8 mouse cellular contexts compared by ENCODE assay signal in genomic region chr14:61650291-61650960, GRCm38 (mm10). TPM values are rescaled to one million over a fixed set of nuclear protein-coding genes. Genes with fewer than 3 reads are reported as not detected.
DNase-seq lines count a peak whose midpoint lies in the region; ATAC-seq and TF ChIP-seq lines count a peak whose summit lies in the region.

No protein-coding gene starts in this region.

- H3K4me2 ChIP-seq in midbrain, embryonic 14.5 days (ENCODE audit: low read length), result no peak overlapping the region
- no peak overlapping the region for H3K4me2 ChIP-seq in midbrain, embryonic 15.5 days

- H3K4me1 ChIP-seq in cerebellum, adult 2 months (ENCODE audit: control insufficient read depth, insufficient read depth, low read length), result peaks cover 4% of the 10 kb centered on the region; the same call in 1 of the 2 replicates
- no peaks in the 10 kb centered on the region for H3K4me1 ChIP-seq in midbrain, embryonic 14.5 days (ENCODE audit: control insufficient read depth, insufficient read depth, low read length)
- H3K4me1 ChIP-seq in midbrain, embryonic 15.5 days, result peaks cover 8% of the 10 kb centered on the region
- H3K4me1 ChIP-seq in lung, adult 2 months (ENCODE audit: control insufficient read depth, insufficient read depth, low read length), result peaks cover 5% of the 10 kb centered on the region

- ATAC-seq in cerebellum, adult (ENCODE audit: insufficient number of reproducible peaks, low FRiP score, low TSS enrichment), result no peak
- no peak for ATAC-seq in midbrain, embryonic 14.5 days (ENCODE audit: low FRiP score, low TSS enrichment)
- no peak for ATAC-seq in midbrain, embryonic 15.5 days (replicated peaks)

- H3K9ac ChIP-seq in midbrain, embryonic 14.5 days (replicated peaks; ENCODE audit: low read length), result no peak overlapping the region
- no peak overlapping the region for H3K9ac ChIP-seq in midbrain, embryonic 15.5 days

- H3K27me3 ChIP-seq in cerebellum, adult 2 months (ENCODE audit: control insufficient read depth, insufficient read depth, low read length), result no peaks in the 10 kb centered on the region
- H3K27me3 ChIP-seq in midbrain, embryonic 14.5 days (ENCODE audit: control insufficient read depth, insufficient read depth, low read length), result no peaks in the 10 kb centered on the region
- no peaks in the 10 kb centered on the region for H3K27me3 ChIP-seq in midbrain, embryonic 15.5 days (replicated peaks)

- TF ChIP-seq CTCF in cerebellum, adult 2 months (IDR thresholded peaks at IDR 0.05; ENCODE audit: borderline replicate concordance, insufficient read depth, low read depth, low read length), result peak; percentile 36; the same call in 1 of the 2 replicates
- TF ChIP-seq CTCF in lung, adult 2 months (IDR thresholded peaks at IDR 0.05; ENCODE audit: insufficient read depth, low read length), result peak; percentile 18; the same call in 1 of the 2 replicates

- H3K27ac ChIP-seq in cerebellum, adult 2 months (ENCODE audit: insufficient read depth, low read length), result no peak overlapping the region
- H3K27ac ChIP-seq in midbrain, embryonic 14.5 days (replicated peaks; ENCODE audit: low read depth, low read length), result no peak overlapping the region
- no peak overlapping the region for H3K27ac ChIP-seq in midbrain, embryonic 15.5 days

- no peaks in the 10 kb centered on the region for H3K36me3 ChIP-seq in midbrain, embryonic 14.5 days (ENCODE audit: control insufficient read depth, insufficient read depth, low read length)
- no peaks in the 10 kb centered on the region for H3K36me3 ChIP-seq in midbrain, embryonic 15.5 days (replicated peaks)

- 36% methylated on average over 9 of the region's 9 CpGs for WGBS in cerebellum, adult 2 months
- WGBS in midbrain, embryonic 14.5 days, result 43% methylated on average over 9 of the region's 9 CpGs
- WGBS in midbrain, embryonic 15.5 days, result 43% methylated on average over 9 of the region's 9 CpGs
- 28% methylated on average over 9 of the region's 9 CpGs for WGBS in lung, adult 2 months

- no peak for TF ChIP-seq POLR2A in cerebellum, adult 2 months (IDR thresholded peaks at IDR 0.05; ENCODE audit: borderline replicate concordance, insufficient read depth, low read length)
- no peak for TF ChIP-seq POLR2A in lung, adult 2 months (IDR thresholded peaks at IDR 0.05; ENCODE audit: borderline replicate concordance, extremely low read depth, low read depth, low read length)

- H3K9me3 ChIP-seq in midbrain, embryonic 14.5 days (ENCODE audit: control insufficient read depth, low read length), result no peaks in the 10 kb centered on the region
- no peaks in the 10 kb centered on the region for H3K9me3 ChIP-seq in midbrain, embryonic 15.5 days

- no peak overlapping the region for H3K4me3 ChIP-seq in cerebellum, adult 2 months (replicated peaks; ENCODE audit: insufficient read depth, low read depth, low read length)
- no peak overlapping the region for H3K4me3 ChIP-seq in midbrain, embryonic 14.5 days (replicated peaks; ENCODE audit: low read depth, low read length)
- no peak overlapping the region for H3K4me3 ChIP-seq in midbrain, embryonic 15.5 days
- no peak overlapping the region for H3K4me3 ChIP-seq in lung, adult 2 months (replicated peaks; ENCODE audit: extremely low read depth, low read depth, low read length)

- peak; percentile 35 to 48 for DNase-seq in cerebellum, adult 2 months
- peak; percentile 79 for DNase-seq in midbrain, embryonic 14.5 days
- DNase-seq in c-Kit-positive CD71-positive TER-119-positive erythroid progenitor cells, embryonic 14.5 days (ENCODE audit: low spot score), result peak; percentile 55
- peak; percentile 73 for DNase-seq in induced T-regulatory cell, adult 2 months (ENCODE audit: low read depth)
- DNase-seq in lung, adult 2 months, result no peak
- DNase-seq in testis, postnatal 10 days (ENCODE audit: low spot score), result peak; percentile 63

RNA-seq across cellular contexts. Expression of gene Kcnrg, which starts 43.2 kb away (rescaled TPM):
- 0.51 and 0.73 TPM in 2 replicates for polyA plus RNA-seq in cerebellum, adult 2 months (2012; rRNA removed)
- polyA plus RNA-seq in midbrain, embryonic 14.5 days (2014; fragmentation: Nextera tagmentation; extraction: Ambion mirVana), result 2.9 and 4.3 TPM in 2 replicates
- 3.1 and 3.6 TPM in 2 replicates for polyA plus RNA-seq in midbrain, embryonic 15.5 days (2015; fragmentation: Nextera tagmentation; extraction: Ambion mirVana)
- polyA plus RNA-seq in lung, adult 2 months (2012; rRNA removed), result 3.0 and 4.9 TPM in 2 replicates

RNA-seq across cellular contexts. Expression of gene Trim13, which starts 52.4 kb away (rescaled TPM):
- polyA plus RNA-seq in cerebellum, adult 2 months (2012; rRNA removed), result 14.6 and 16.7 TPM in 2 replicates
- 50.8 and 59.9 TPM in 2 replicates for polyA plus RNA-seq in midbrain, embryonic 14.5 days (2014; fragmentation: Nextera tagmentation; extraction: Ambion mirVana)
- 41.5 and 43.5 TPM in 2 replicates for polyA plus RNA-seq in midbrain, embryonic 15.5 days (2015; fragmentation: Nextera tagmentation; extraction: Ambion mirVana)
- polyA plus RNA-seq in lung, adult 2 months (2012; rRNA removed), result 2.5 and 4.7 TPM in 2 replicates
